Mouse (Mus musculus): Measurements from ENCODE around the gene 6330409D20Rik. TPM values are rescaled to one million over a fixed set of nuclear protein-coding genes. Genes with fewer than 3 reads are reported as not detected.

The 6330409D20Rik gene
- total RNA-seq, 1 experiment = not detected

- DNase-seq (ENCODE audit: low read depth, low spot score) = no peak
- H3K36me3 ChIP-seq (ENCODE audit: control insufficient read depth, insufficient read depth, low read length, poor library complexity, severe bottlenecking) = no peaks in the 10 kb centered on the region
- TF ChIP-seq HCFC1 (IDR thresholded peaks at IDR 0.05; ENCODE audit: borderline replicate concordance, insufficient read depth, low read length) = no peak
- TF ChIP-seq CHD2 (IDR thresholded peaks at IDR 0.05; ENCODE audit: low read depth, low read length) = no peak
- no peak for TF ChIP-seq MAFK (IDR thresholded peaks at IDR 0.05; ENCODE audit: insufficient read depth, low read depth, low read length)
- TF ChIP-seq ZC3H11A (IDR thresholded peaks at IDR 0.05; ENCODE audit: borderline replicate concordance, low read depth, low read length) = no peak
- TF ChIP-seq ZNF384 (IDR thresholded peaks at IDR 0.05; ENCODE audit: low read depth, low read length) = no peak
- in situ Hi-C loops (cut with MboI; ENCODE audit: low sequenced_read_pairs in 2 of 2, unreplicated experiment in 2 of 2) = no loop called here
- H3K4me3 ChIP-seq (ENCODE audit: insufficient read depth in 1 of 2, low read depth in 1 of 2, low read length in 2 of 2, poor library complexity in 1 of 2, severe bottlenecking in 1 of 2) = no peak overlapping the region
- peaks cover 0 to 3% of the 10 kb centered on the region in 2 experiments; a peak in 1 of 4 replicates for H3K4me1 ChIP-seq (ENCODE audit: control insufficient read depth in 2 of 2, insufficient read depth in 2 of 2, low read length in 2 of 2, poor library complexity in 1 of 2)
- H3K27ac ChIP-seq (ENCODE audit: insufficient read depth, low read depth, low read length, poor library complexity, severe bottlenecking) = no peak overlapping the region
- H3K9ac ChIP-seq (ENCODE audit: insufficient read depth, low read depth, low read length, poor library complexity, severe bottlenecking) = no peak overlapping the region
- H3K9me3 ChIP-seq (ENCODE audit: control insufficient read depth, insufficient read depth, low read depth, low read length) = no peaks in the 10 kb centered on the region
These were observed 20.8 kb downstream of the 6330409D20Rik start for GRCm38 (mm10) chr2:32720053-32720452.

- TF ChIP-seq HCFC1 (IDR thresholded peaks at IDR 0.05; ENCODE audit: borderline replicate concordance, insufficient read depth, low read length) = no peak
- no peak for TF ChIP-seq ZC3H11A (IDR thresholded peaks at IDR 0.05; ENCODE audit: borderline replicate concordance, low read depth, low read length)
- TF ChIP-seq ZNF384 (IDR thresholded peaks at IDR 0.05; ENCODE audit: low read depth, low read length) = no peak
- no peak for TF ChIP-seq MAFK (IDR thresholded peaks at IDR 0.05; ENCODE audit: insufficient read depth, low read depth, low read length)
- TF ChIP-seq CHD2 (IDR thresholded peaks at IDR 0.05; ENCODE audit: low read depth, low read length) = no peak
- Histone ChIP-seq H3K27ac (ENCODE audit: insufficient read depth, low read depth, low read length, poor library complexity, severe bottlenecking) (no peak overlapping the region), H3K9me3 (ENCODE audit: control insufficient read depth, insufficient read depth, low read depth, low read length) (no peaks in the 10 kb centered on the region)
These were observed 22.1 kb downstream of the 6330409D20Rik start for GRCm38 (mm10) chr2:32718761-32719160.

GRCm38 (mm10) chr2:32714987-32715425 is 25.8 kb downstream of the 6330409D20Rik start:
- H3K27ac ChIP-seq (ENCODE audit: insufficient read depth, low read depth, low read length, poor library complexity, severe bottlenecking) = peak overlapping the region; percentile 22; the same call in 1 of the 2 replicates
- no peak for TF ChIP-seq ZC3H11A (IDR thresholded peaks at IDR 0.05; ENCODE audit: borderline replicate concordance, low read depth, low read length)
- TF ChIP-seq CHD2 (IDR thresholded peaks at IDR 0.05; ENCODE audit: low read depth, low read length) = no peak
- TF ChIP-seq ZNF384 (IDR thresholded peaks at IDR 0.05; ENCODE audit: low read depth, low read length) = no peak
- no peak for TF ChIP-seq HCFC1 (IDR thresholded peaks at IDR 0.05; ENCODE audit: borderline replicate concordance, insufficient read depth, low read length)
- H3K36me3 ChIP-seq (ENCODE audit: control insufficient read depth, insufficient read depth, low read length, poor library complexity, severe bottlenecking) = peaks cover 9% of the 10 kb centered on the region
- H3K9me3 ChIP-seq (ENCODE audit: control insufficient read depth, insufficient read depth, low read depth, low read length) = no peaks in the 10 kb centered on the region
- no peak overlapping the region for H3K4me3 ChIP-seq (ENCODE audit: insufficient read depth in 1 of 2, low read depth in 1 of 2, low read length in 2 of 2, poor library complexity in 1 of 2, severe bottlenecking in 1 of 2)
- DNase-seq (ENCODE audit: low read depth, low spot score) = no peak
- no peak overlapping the region; the same call in 1 of the 2 replicates for H3K9ac ChIP-seq (ENCODE audit: insufficient read depth, low read depth, low read length, poor library complexity, severe bottlenecking)
- in situ Hi-C loops (cut with MboI; ENCODE audit: low sequenced_read_pairs in 2 of 2, unreplicated experiment in 2 of 2) = no loop called here
- peaks cover 5 to 17% of the 10 kb centered on the region in 2 experiments; a peak in 3 of 4 replicates for H3K4me1 ChIP-seq (ENCODE audit: control insufficient read depth in 2 of 2, insufficient read depth in 2 of 2, low read length in 2 of 2, poor library complexity in 1 of 2)

More at GRCm38 (mm10) chr2:32718761-32719160, 22.1 kb downstream of the 6330409D20Rik start:
- H3K9ac ChIP-seq (ENCODE audit: insufficient read depth, low read depth, low read length, poor library complexity, severe bottlenecking) = no peak overlapping the region
- H3K36me3 ChIP-seq (ENCODE audit: control insufficient read depth, insufficient read depth, low read length, poor library complexity, severe bottlenecking) = no peaks in the 10 kb centered on the region
- H3K4me1 ChIP-seq (ENCODE audit: control insufficient read depth in 2 of 2, insufficient read depth in 2 of 2, low read length in 2 of 2, poor library complexity in 1 of 2) = peaks cover 1 to 15% of the 10 kb centered on the region in 2 experiments; a peak in 1 of 4 replicates
- H3K4me3 ChIP-seq (ENCODE audit: insufficient read depth in 1 of 2, low read depth in 1 of 2, low read length in 2 of 2, poor library complexity in 1 of 2, severe bottlenecking in 1 of 2) = no peak overlapping the region
- in situ Hi-C loops (cut with MboI; ENCODE audit: low sequenced_read_pairs in 2 of 2, unreplicated experiment in 2 of 2) = no loop called here
- no peak for DNase-seq (ENCODE audit: low read depth, low spot score)

- H3K9ac ChIP-seq (ENCODE audit: insufficient read depth, low read depth, low read length, poor library complexity, severe bottlenecking) = peak overlapping the region; percentile 74
- peak overlapping the region; percentile 57; the same call in 1 of the 2 replicates for H3K27ac ChIP-seq (ENCODE audit: insufficient read depth, low read depth, low read length, poor library complexity, severe bottlenecking)
- peaks cover 5 to 17% of the 10 kb centered on the region in 2 experiments; a peak in 3 of 4 replicates for H3K4me1 ChIP-seq (ENCODE audit: control insufficient read depth in 2 of 2, insufficient read depth in 2 of 2, low read length in 2 of 2, poor library complexity in 1 of 2)
- TF ChIP-seq ZNF384 (IDR thresholded peaks at IDR 0.05; ENCODE audit: low read depth, low read length) = no peak
- TF ChIP-seq HCFC1 (IDR thresholded peaks at IDR 0.05; ENCODE audit: borderline replicate concordance, insufficient read depth, low read length) = no peak
- no peak for TF ChIP-seq CHD2 (IDR thresholded peaks at IDR 0.05; ENCODE audit: low read depth, low read length)
- no peak for TF ChIP-seq ZC3H11A (IDR thresholded peaks at IDR 0.05; ENCODE audit: borderline replicate concordance, low read depth, low read length)
- TF ChIP-seq MAFK (IDR thresholded peaks at IDR 0.05; ENCODE audit: insufficient read depth, low read depth, low read length) = no peak
- in situ Hi-C loops (cut with MboI; ENCODE audit: low sequenced_read_pairs in 2 of 2, unreplicated experiment in 2 of 2) = no loop called here
- H3K36me3 ChIP-seq (ENCODE audit: control insufficient read depth, insufficient read depth, low read length, poor library complexity, severe bottlenecking) = peaks cover 16% of the 10 kb centered on the region
- H3K9me3 ChIP-seq (ENCODE audit: control insufficient read depth, insufficient read depth, low read depth, low read length) = no peaks in the 10 kb centered on the region
- DNase-seq (ENCODE audit: low read depth, low spot score) = no peak
- H3K4me3 ChIP-seq (ENCODE audit: insufficient read depth in 1 of 2, low read depth in 1 of 2, low read length in 2 of 2, poor library complexity in 1 of 2, severe bottlenecking in 1 of 2) = no peak overlapping the region
These were observed 26.5 kb downstream of the 6330409D20Rik start for GRCm38 (mm10) chr2:32714117-32714986.
